Mouse (Mus musculus) activated CD4-positive, CD25-positive, alpha-beta regulatory T cell, adult 9 weeks (primary cell): ENCODE measurements around the gene Samm50. TPM values are rescaled to one million over a fixed set of nuclear protein-coding genes. Genes with fewer than 3 reads are reported as not detected.

ENCODE experiments used
- polyA plus RNA-seq: library from polyadenylated mRNA; unstranded; fragments of 100-300 nt; shearing (Covaris generic); gene quantifications from one replicate; pipeline ENCODE4 v1.2.1, GENCODE M21; 2017

The Samm50 gene
- polyA plus RNA-seq: 121 TPM

GRCm38 (mm10) chr15:84192058-84192791 is at the start of gene Samm50:
Gene Samm50 (plus strand): TSS chr15:84192241.

GRCm38 (mm10) chr15:84167600-84167999 is 24.4 kb upstream of the Samm50 start, which contains the start of gene Pnpla3:
Gene Pnpla3 (plus strand): TSS chr15:84167837.

GRCm38 (mm10) chr15:84231721-84232561 is 39.9 kb downstream of the Samm50 start, which contains the start of gene Parvb:
Gene Parvb (plus strand): TSS chr15:84232043.

Other genes starting within 250 kb of the Samm50 start
- not detected for gene Efcab6, start 126.9 kb upstream of the Samm50 start, polyA plus RNA-seq
- 0.15 TPM for gene Sult4a1, start 86.5 kb upstream of the Samm50 start, polyA plus RNA-seq
- not detected for gene Pnpla5, start 69.1 kb upstream of the Samm50 start, polyA plus RNA-seq
- gene Pnpla3, start 24.4 kb upstream of the Samm50 start, polyA plus RNA-seq: 1.1 TPM
- 0.71 TPM for gene Parvb, start 39.8 kb downstream of the Samm50 start, polyA plus RNA-seq
- 165 TPM for gene Parvg, start 131.8 kb downstream of the Samm50 start, polyA plus RNA-seq